9 mouse cellular contexts compared by ENCODE assay signal in genomic region chr10:110085156-110085555, GRCm38 (mm10).
DNase-seq lines count a peak whose midpoint lies in the region; ATAC-seq lines count a peak whose summit lies in the region.
"Had no signal": no experiment of that assay in that cellular context is flagged by ENCODE, and none has a peak within 500 bp of the region (broad histone marks: within the 10 kb centered on the region; RNA-seq: fewer than 3 reads in every experiment).

No protein-coding gene starts in this region.

- DNase-seq in right cerebral cortex, adult 18-20 months: peak; percentile 21
- no peak for DNase-seq in right cerebral cortex, postnatal 25 days
- peak; percentile 57 for DNase-seq in ZHBTc4 (ENCODE audit: low read depth, low spot score)
- peak; percentile 62 to 83 for DNase-seq in cerebellum, postnatal 25 days
- DNase-seq in left cerebral cortex, postnatal 14 days (ENCODE audit: low spot score in 2 of 2): peak; percentile 54 to 72
- DNase-seq in neural tube, embryonic 11.5 days (ENCODE audit: low spot score): peak; percentile 62
- no peak for DNase-seq in spleen, postnatal 36 days (ENCODE audit: low spot score in 2 of 2)

- no peak overlapping the region for H3K4me3 ChIP-seq in neural tube, embryonic 11.5 days (ENCODE audit: low read depth, low read length)

- no peaks in the 10 kb centered on the region for H3K27me3 ChIP-seq in neural tube, embryonic 11.5 days (ENCODE audit: control insufficient read depth, insufficient read depth, low read length)

- H3K4me2 ChIP-seq in neural tube, embryonic 11.5 days (ENCODE audit: low read depth): no peak overlapping the region

- ATAC-seq in granulocyte monocyte progenitor cell, adult 5-6 weeks (replicated peaks; ENCODE audit: poor library complexity, severe bottlenecking): peak; percentile 72
- ATAC-seq in neural tube, embryonic 11.5 days (ENCODE audit: insufficient read depth, low FRiP score, low TSS enrichment): 0 out of 2 replicates have a peak, but pooled peaks have one; percentile 45

- H3K27ac ChIP-seq in neural tube, embryonic 11.5 days (ENCODE audit: low read depth, low read length): no peak overlapping the region
- H3K27ac ChIP-seq: macrophage had no signal

- intact Hi-C loops in left cerebral cortex, postnatal 14 days (cut with DNase I): loop anchor here (2.0 to 10.0 kb wide), 2 partner anchors 164 to 370 kb away; partner anchors contain the start of gene Nav3

- H3K36me3 ChIP-seq in neural tube, embryonic 11.5 days (ENCODE audit: control insufficient read depth, insufficient read depth, low read length): no peaks in the 10 kb centered on the region

- no peaks in the 10 kb centered on the region for H3K4me1 ChIP-seq in neural tube, embryonic 11.5 days (ENCODE audit: control insufficient read depth, insufficient read depth, low read length)

- WGBS in neural tube, embryonic 11.5 days: 11% methylated on average over 5 of the region's 5 CpGs

- H3K9ac ChIP-seq in neural tube, embryonic 11.5 days (ENCODE audit: low read length): no peak overlapping the region

- no peaks in the 10 kb centered on the region for H3K9me3 ChIP-seq in neural tube, embryonic 11.5 days (ENCODE audit: control insufficient read depth, low read length)

Comparison
In these comparisons a context has a peak if more than half of its experiments do, and no peak if none do; other contexts are left out.
1. DNase-seq: peak in right cerebral cortex, adult 18-20 months (single experiment), ZHBTc4 (single experiment), cerebellum, postnatal 25 days (2 of 2), left cerebral cortex, postnatal 14 days (2 of 2) and neural tube, embryonic 11.5 days (single experiment); none in right cerebral cortex, postnatal 25 days (single experiment) and spleen, postnatal 36 days (0 of 2).